Mouse (Mus musculus) liver, embryonic 12.5 days (tissue): ENCODE results near the gene Gm10277. TPM values are rescaled to one million over a fixed set of nuclear protein-coding genes. Genes with fewer than 3 reads are reported as not detected.

ENCODE experiments used
- ATAC-seq: fragments of 200-750 bp; cut with Nextera tagmentation; 2 replicates; pipeline ENCODE4 v1.8.0; 2017; ENCODE audit warnings: moderate number of reproducible peaks, mild to moderate bottlenecking, moderate library complexity
- H3K27ac ChIP-seq: fragments of 300-500 bp; sonication (generic); 2 replicates; pipeline ENCODE4 v1.5.1; 2016; ENCODE audit warnings: mild to moderate bottlenecking
- H3K27me3 ChIP-seq: fragments of 300-500 bp; sonication (generic); replicated peaks from 2 replicates; pipeline ENCODE4 v1.6.1; 2016; ENCODE audit warnings: mild to moderate bottlenecking, moderate library complexity
- H3K36me3 ChIP-seq: fragments of 300-500 bp; sonication (generic); 2 replicates; pipeline ENCODE4 v1.6.1; 2016; ENCODE audit warnings: mild to moderate bottlenecking, moderate library complexity
- H3K4me1 ChIP-seq: fragments of 300-500 bp; sonication (generic); 2 replicates; pipeline ENCODE4 v1.6.1; 2016
- H3K4me2 ChIP-seq: fragments of 300-500 bp; sonication (generic); 2 replicates; pipeline ENCODE4 v1.6.1; 2016; ENCODE audit warnings: mild to moderate bottlenecking, moderate library complexity
- H3K4me3 ChIP-seq: fragments of 300-500 bp; sonication (generic); 2 replicates; pipeline ENCODE4 v1.5.1; 2016; ENCODE audit warnings: mild to moderate bottlenecking, moderate library complexity
- H3K9ac ChIP-seq: fragments of 300-500 bp; sonication (generic); 2 replicates; pipeline ENCODE4 v1.6.1; 2016; ENCODE audit warnings: mild to moderate bottlenecking, moderate library complexity
- H3K9me3 ChIP-seq: fragments of 300-500 bp; sonication (generic); replicated peaks from 2 replicates; pipeline ENCODE4 v1.6.1; 2016; ENCODE audit warnings: mild to moderate bottlenecking, moderate library complexity
- WGBS: fragments of 180-500 bp; shearing (Covaris S2); methylation state at CpG from one replicate; pipeline ENCODE4 v1.1.7; 2016; ENCODE audit not compliant: insufficient replicate concordance; 5-methylcytosine and 5-hydroxymethylcytosine counted together
- polyA plus RNA-seq: library from polyadenylated mRNA; unstranded; fragments of >200 nt; fragmentation: Nextera tagmentation; extraction: Ambion mirVana; gene quantifications from 2 replicates; pipeline ENCODE4 v1.2.1, GENCODE M21; 2016

Gm10277 gene
- polyA plus RNA-seq, 1 experiment from 2014 or later: 1.6 TPM

DNA sequence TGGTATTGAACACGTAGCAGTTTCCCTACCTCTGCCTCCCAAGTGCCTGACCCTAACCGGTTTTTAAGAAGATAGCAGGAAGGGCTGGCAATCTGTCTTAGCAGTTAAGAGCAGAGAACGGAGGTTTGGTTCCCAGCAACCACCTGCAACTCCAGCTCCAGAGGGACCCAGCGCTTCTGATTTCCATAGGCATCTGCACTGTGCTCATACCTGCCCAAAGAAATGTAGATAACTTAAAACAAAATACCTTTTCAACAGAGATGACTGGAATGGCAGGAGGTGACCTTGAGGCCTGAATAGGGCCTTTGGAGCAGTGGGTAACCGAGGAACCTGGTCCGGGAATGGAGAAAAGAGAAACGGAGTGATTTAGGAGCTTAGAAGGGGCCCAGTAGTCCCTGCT is 49.0 kb downstream of the Gm10277 start:
- H3K4me2 ChIP-seq: no peak overlapping the region
- 54% methylated on average over 7 of the region's 7 CpGs for WGBS
- H3K4me3 ChIP-seq: no peak overlapping the region
- no peak overlapping the region for H3K9ac ChIP-seq
- no peak for ATAC-seq
- no peaks in the 10 kb centered on the region for H3K9me3 ChIP-seq
- no peaks in the 10 kb centered on the region; the same call in 1 of the 2 replicates for H3K27me3 ChIP-seq
- no peak overlapping the region for H3K27ac ChIP-seq
- no peaks in the 10 kb centered on the region for H3K36me3 ChIP-seq
- H3K4me1 ChIP-seq: no peaks in the 10 kb centered on the region

DNA sequence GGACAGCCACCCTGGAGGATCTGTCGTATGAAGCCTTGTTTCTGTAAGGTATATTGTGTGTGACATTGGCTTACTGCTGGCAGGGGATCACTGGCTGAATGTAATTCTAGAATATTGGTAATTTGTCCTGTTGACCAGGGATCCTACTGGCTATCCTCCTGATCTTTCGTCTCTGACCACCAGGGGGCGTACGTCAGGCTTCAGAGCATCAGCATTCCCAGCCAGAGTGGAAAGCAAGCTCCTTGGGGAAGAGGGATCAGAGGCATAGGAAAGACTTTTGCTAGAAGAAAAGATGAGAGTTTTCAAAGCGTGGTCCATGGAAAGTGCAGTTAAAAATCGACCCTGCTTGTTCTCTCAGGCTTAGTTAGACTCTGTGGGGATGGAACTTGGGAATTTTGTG is 50.3 kb downstream of the Gm10277 start:
- H3K4me2 ChIP-seq: no peak overlapping the region
- no peaks in the 10 kb centered on the region for H3K9me3 ChIP-seq
- H3K36me3 ChIP-seq: no peaks in the 10 kb centered on the region
- no peak overlapping the region for H3K27ac ChIP-seq
- no peak; the same call in 1 of the 2 replicates for ATAC-seq
- no peaks in the 10 kb centered on the region; the same call in 1 of the 2 replicates for H3K27me3 ChIP-seq
- no peak overlapping the region for H3K4me3 ChIP-seq
- H3K9ac ChIP-seq: no peak overlapping the region
- H3K4me1 ChIP-seq: no peaks in the 10 kb centered on the region
- 2% methylated on average over 6 of the region's 6 CpGs for WGBS

Other genes with a start within 250 kb of the Gm10277 start
- gene Taok1, start 179.9 kb downstream of the Gm10277 start, polyA plus RNA-seq: 6.1 and 6.7 TPM in 2 replicates
- 2.7 and 3.2 TPM in 2 replicates for gene Nufip2, start 101.6 kb downstream of the Gm10277 start, polyA plus RNA-seq
- not detected in 2 replicates for gene Cryba1, start 62.5 kb downstream of the Gm10277 start, polyA plus RNA-seq
- gene Myo18a, start 24.5 kb downstream of the Gm10277 start, polyA plus RNA-seq: 28.8 and 30.3 TPM in 2 replicates
- gene Pipox, start 106.3 kb upstream of the Gm10277 start, polyA plus RNA-seq: 6.7 and 7.2 TPM in 2 replicates
- 0.05 TPM in 1 of 2 replicates, not detected in the other for gene Sez6, start 143.1 kb upstream of the Gm10277 start, polyA plus RNA-seq
- 13.6 and 13.8 TPM in 2 replicates for gene Phf12, start 195.0 kb upstream of the Gm10277 start, polyA plus RNA-seq
- 25.4 and 26.4 TPM in 2 replicates for gene Dhrs13, start 244.5 kb upstream of the Gm10277 start, polyA plus RNA-seq